Mouse (Mus musculus): ENCODE data around the gene Auts2. TPM values are rescaled to one million over a fixed set of nuclear protein-coding genes. Genes with fewer than 3 reads are reported as not detected.

The Auts2 gene
- total RNA-seq, 2 experiments from 2014 or later, result 103 to 156 TPM

DNA sequence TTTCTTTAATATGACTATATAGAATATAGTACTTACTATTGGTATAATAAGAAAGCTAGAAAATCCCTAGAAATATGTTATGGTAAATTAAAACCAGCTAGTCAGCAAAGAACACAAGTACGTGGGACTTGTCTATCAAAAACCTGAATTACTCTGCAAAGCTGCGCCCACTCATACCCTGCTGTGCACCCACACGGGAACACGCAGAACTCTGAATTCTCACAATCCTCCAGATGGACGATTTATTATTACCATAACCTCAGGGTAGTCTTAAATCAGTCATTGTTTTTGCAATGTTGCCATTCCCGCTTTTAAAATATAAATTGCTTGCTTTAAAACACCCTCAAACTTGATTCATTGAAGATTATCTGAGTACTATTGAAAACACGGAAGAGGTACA, 84.6 kb downstream of the Auts2 start:
- no peak for DNase-seq (ENCODE audit: extremely low spot score in 1 of 2, low spot score in 1 of 2)

DNA sequence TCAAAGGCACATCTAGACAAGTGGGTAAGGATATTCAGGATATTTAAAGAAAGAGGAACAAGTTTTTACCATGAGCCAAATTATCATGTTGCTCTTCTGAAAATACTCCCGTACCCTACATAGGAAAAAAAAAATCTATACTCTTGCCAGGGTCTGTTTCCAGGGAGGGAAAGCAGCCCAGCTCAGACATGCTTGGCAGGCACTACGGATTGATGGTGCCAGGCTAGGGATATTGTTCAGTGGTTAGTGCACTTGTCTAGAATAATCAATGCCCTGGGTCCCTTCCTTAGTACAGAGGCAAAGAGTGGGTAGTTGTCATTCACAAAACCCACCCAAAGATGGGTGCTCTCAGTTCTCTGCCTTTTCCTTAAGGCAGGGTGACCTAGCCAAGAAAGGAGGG, 90.8 kb downstream of the Auts2 start:
- no peak for DNase-seq (ENCODE audit: extremely low spot score in 1 of 2, low spot score in 1 of 2)

GRCm38 (mm10) chr5:132450071-132450470, 93.1 kb downstream of the Auts2 start:
- DNase-seq (ENCODE audit: extremely low spot score in 1 of 2, low spot score in 1 of 2), result no peak

- no peak for DNase-seq (ENCODE audit: extremely low spot score in 1 of 2, low spot score in 1 of 2)
These were observed 94.6 kb downstream of the Auts2 start for GRCm38 (mm10) chr5:132448401-132449066.

DNA sequence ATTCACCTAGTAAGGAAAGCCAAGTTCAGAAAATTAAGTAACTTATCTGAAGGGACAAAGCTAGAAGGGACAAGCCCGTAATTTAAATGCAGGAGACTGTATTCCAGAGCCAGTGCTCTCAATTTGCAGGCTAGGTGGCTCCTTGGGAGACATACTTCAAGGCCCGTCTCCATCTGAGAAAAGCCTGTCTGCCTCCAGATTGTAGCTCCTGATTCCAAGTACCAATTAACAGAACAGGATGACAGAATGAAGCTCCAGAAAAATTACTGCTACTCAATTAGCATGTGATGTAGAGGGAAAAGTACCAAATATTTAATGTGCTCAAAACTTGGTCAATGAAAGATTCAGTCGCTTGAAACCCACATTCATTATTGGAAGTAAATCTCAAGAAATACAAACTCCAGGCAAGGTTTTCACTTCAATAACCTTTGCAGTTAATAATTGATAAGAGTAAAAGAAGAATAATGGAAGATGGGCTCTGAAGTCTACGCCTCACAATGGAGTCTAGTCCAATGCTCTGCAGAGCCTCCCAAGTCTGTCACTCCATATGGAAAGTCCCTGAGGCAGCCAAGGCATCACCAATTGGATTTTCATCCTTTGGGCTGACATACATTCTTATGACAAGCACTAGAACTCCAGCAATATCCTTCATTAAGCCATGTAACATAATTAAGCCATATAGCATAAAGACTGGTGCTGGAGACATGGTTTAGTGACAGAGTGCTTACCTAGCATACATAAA, 97.8 kb downstream of the Auts2 start:
- no peak for DNase-seq (ENCODE audit: extremely low spot score in 1 of 2, low spot score in 1 of 2)

DNA sequence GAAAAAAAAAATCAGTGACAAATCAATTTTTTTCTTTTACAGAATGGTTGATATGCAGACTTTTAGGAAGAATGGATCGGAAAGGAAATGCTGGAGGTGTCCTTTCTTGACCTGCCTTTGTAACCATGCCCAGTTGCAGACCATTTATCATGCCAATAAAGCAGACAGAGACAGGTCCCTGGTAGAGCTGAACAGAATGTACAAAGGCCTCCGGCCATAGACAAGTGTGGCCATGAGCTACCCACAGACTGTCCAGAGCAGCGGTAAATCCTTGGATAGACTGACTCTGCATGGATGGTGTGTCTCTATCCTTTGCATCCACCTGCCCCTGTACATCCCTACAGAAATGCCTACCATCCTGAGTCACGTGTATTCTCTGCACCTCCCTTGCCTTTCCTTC, 100.2 kb downstream of the Auts2 start:
- no peak for DNase-seq (ENCODE audit: extremely low spot score in 1 of 2, low spot score in 1 of 2)

DNA sequence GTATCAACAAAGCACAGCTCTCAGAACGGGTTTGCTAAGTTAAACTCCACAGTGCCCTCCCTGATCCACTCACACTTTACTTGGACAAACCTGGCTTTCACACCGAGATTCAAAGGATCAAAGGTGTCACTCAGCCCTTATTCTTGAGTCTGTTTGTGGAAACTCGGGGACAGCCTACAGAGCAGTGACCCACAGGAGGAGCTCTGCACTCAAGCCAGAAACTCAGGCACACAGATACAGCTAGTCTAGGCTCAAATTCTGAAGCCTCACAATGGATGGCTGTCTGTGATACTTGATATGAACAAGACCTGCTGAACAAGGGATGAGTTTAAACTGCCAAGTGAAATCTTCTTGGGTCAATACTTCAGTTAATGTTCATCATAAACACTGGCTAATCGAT, 104.7 kb downstream of the Auts2 start:
- no peak for DNase-seq (ENCODE audit: extremely low spot score in 1 of 2, low spot score in 1 of 2)

DNA sequence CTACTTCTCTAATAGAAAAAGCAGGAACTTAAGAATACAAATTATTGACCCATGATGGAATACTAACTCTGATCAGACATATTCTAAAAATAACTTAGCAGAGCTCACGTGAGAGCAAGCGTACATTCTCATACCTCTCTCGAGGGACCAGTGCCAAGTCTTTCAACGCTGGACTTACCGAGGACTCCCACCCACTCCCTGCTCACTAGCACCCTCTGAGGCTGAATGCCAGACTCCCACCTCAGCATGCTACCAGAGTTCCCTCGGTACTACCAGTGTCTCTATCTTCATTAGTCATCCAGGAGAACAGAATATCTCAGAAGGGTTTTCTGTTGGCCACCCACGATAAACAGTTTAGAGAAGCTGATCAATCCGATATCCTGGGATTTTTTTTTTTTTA, 105.2 kb downstream of the Auts2 start:
- no peak for DNase-seq (ENCODE audit: extremely low spot score in 1 of 2, low spot score in 1 of 2)

GRCm38 (mm10) chr5:132437478-132437877, 105.7 kb downstream of the Auts2 start:
- DNase-seq (ENCODE audit: extremely low spot score in 1 of 2, low spot score in 1 of 2), result no peak

DNA sequence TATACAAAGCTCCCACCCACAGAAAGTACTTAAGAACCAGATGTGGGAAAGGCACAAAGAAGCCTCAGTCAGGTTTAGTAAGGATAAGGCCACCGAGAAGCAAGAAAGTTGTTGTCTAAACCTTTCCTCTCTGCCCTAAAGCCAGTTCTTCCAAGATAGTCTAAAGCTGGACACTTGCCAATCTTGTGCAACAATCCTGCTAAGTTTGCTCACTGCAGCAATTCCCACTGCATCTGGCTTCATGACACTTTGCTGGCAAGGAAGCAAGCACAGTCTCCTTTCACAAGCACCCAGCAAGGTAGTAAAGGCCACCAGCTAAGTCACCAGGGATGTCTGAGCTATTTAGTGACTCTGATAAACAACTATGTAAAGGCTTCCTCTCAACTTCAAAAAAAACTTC, 106.2 kb downstream of the Auts2 start:
- no peak for DNase-seq (ENCODE audit: extremely low spot score in 1 of 2, low spot score in 1 of 2)

GRCm38 (mm10) chr5:132436473-132436872, 106.7 kb downstream of the Auts2 start:
- DNase-seq (ENCODE audit: extremely low spot score in 1 of 2, low spot score in 1 of 2), result no peak

DNA sequence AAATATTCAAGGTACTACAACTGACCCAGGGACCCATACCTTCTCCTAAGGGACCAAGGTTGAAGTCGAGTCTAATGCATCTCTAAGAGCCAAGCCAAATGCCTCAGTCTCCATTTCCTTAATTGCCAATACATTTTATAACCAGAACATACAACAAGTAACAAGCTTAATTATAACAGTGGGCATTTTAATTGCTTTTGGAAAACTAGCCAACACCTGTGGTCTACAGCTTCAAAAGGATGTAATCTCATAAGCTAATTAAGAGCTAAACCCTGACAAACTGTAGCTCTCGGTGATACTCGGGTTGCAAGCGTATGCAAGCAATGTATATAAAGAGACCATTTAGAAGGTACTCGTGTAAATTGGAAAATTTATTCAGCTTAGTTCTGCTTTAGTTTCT, 107.7 kb downstream of the Auts2 start:
- DNase-seq (ENCODE audit: extremely low spot score in 1 of 2, low spot score in 1 of 2), result no peak

- DNase-seq (ENCODE audit: extremely low spot score in 1 of 2, low spot score in 1 of 2), result no peak
These were observed 109.6 kb downstream of the Auts2 start for GRCm38 (mm10) chr5:132433377-132434115.

DNA sequence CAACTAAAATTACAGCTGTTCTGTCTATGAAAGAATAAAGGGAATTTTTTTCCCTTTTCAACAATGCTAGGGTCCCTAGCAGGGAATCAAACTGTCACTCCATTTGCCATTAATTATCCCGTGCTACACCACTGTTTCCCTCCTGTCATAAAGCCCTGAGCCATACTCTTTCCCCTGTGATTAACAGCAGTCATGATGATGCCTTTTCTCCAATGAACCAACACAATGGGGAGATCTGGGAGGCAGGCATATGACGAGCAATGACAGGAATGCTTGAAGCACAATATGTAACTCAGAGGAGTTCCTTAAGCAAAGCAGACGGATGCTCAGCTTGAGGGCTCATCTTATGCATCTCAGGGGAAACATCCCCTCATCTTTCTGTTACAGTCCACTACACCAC, 113.8 kb downstream of the Auts2 start:
- no peak for DNase-seq (ENCODE audit: extremely low spot score in 1 of 2, low spot score in 1 of 2)

DNA sequence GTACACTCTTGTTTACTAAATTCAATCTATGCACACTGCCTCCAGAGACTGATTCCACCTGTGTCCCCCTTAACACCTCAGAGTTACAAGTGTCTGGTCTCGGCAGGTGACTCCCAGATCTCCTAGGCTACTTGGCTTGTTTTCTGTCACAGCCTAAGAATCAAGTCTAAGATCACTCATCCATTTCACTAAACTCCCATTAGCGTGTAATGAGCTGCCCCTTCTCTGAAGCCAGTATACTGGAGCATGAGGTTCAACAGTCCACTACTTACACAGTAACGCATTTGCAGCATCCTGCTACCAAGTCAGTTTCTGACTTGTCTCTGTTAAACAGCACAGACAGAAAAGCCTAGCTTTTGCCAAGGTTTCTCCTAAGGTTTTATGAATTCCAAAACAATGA, 116.8 kb downstream of the Auts2 start:
- no peak for DNase-seq (ENCODE audit: extremely low spot score in 1 of 2, low spot score in 1 of 2)

DNA sequence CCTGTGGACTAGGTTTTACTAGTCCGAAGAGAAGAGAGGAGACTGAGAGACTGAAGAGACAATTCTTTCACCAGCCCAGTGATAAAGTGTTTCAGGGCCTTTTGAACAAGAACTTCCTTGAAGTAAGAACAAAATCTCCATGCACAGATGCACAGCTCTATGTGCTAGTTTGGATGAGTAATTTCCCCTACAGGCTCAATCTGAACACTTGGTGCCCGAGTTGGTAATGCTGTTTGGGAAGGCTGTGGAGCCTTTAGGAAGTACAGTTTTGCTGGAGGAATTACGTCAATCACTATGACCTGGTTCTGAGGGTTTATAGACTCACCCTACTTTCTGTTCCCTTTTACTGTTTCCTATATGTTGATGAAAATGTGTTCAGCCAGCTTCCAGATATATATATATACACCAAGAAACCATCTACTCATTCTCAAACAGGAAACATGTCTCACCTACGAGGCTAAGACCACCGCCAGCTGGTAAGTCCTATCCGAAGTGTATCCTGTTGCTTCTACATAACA, 117.3 kb downstream of the Auts2 start:
- no peak for DNase-seq (ENCODE audit: extremely low spot score in 1 of 2, low spot score in 1 of 2)

GRCm38 (mm10) chr5:132410338-132410852, 132.7 kb downstream of the Auts2 start:
- DNase-seq (ENCODE audit: extremely low spot score in 1 of 2, low spot score in 1 of 2), result no peak

- no peak for DNase-seq (ENCODE audit: extremely low spot score in 1 of 2, low spot score in 1 of 2)
These were observed 134.1 kb downstream of the Auts2 start for GRCm38 (mm10) chr5:132408892-132409575.

- no peak for DNase-seq (ENCODE audit: extremely low spot score in 1 of 2, low spot score in 1 of 2)
These were observed 142.6 kb downstream of the Auts2 start for GRCm38 (mm10) chr5:132400556-132400955.

DNA sequence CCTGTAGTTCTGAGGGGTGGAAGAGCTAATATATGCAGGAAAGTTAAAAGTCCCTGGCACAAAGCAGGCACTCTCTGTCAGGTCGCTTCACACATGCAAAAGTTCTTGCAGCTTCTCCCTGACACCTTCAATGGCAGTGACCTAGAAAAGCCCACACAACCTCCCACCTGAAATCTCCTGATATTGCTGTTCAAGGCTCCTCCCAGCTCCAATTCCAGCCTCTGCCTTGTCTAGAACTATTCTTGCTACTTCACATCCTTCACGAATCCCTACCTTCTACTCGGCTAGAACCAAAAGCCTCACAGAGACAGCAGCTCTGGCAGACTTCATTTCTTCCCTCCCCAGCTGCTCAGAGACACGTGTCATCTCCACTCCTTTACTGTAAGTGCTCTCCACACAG, 143.7 kb downstream of the Auts2 start:
- no peak for DNase-seq (ENCODE audit: extremely low spot score in 1 of 2, low spot score in 1 of 2)

DNA sequence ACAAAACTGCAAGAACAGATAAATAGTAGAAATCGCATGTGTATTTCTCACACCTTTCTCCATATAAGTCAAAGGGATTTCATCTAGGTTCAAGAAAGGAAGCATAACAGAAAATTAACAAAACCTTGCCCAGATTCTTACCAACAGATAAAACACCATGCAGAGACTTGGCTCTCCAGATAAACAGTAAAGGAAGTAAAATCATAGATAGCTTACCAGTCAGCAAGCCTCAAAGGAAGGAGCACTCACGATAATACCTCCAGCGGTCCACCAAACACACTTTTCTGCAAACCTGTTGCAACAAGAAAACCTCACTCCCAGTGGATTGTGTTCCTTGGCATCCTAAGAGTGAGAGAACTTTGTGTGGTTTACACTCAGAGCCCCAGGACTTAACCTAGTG, 147.2 kb downstream of the Auts2 start:
- no peak for DNase-seq (ENCODE audit: extremely low spot score in 1 of 2, low spot score in 1 of 2)
